Mouse (Mus musculus) neural tube, embryonic 11.5 days (tissue): Measurements from ENCODE around the gene Emcn. TPM values are rescaled to one million over a fixed set of nuclear protein-coding genes. Genes with fewer than 3 reads are reported as not detected.

ENCODE experiments used
- ATAC-seq: fragments of 200-750 bp; cut with Nextera tagmentation; 2 replicates; pipeline ENCODE4 v1.8.0; 2017; ENCODE audit warnings: moderate number of reproducible peaks, mild to moderate bottlenecking, moderate TSS enrichment, moderate library complexity; ENCODE audit not compliant: insufficient read depth, low FRiP score, low TSS enrichment
- DNase-seq: peaks from one replicate; pipeline ENCODE4 v3.0.0-alpha.2; 2015; ENCODE audit warnings: low spot score
- H3K27ac ChIP-seq: fragments of 300-500 bp; sonication (generic); 2 replicates; pipeline ENCODE4 v1.5.1; 2014; ENCODE audit warnings: low read depth, mild to moderate bottlenecking, low read length
- H3K27me3 ChIP-seq: fragments of 300-500 bp; sonication (generic); 2 replicates; pipeline ENCODE4 v1.6.1; 2014; ENCODE audit warnings: mild to moderate bottlenecking, low read length, mixed read lengths; ENCODE audit not compliant: control insufficient read depth, insufficient read depth
- H3K36me3 ChIP-seq: fragments of 300-500 bp; sonication (generic); 2 replicates; pipeline ENCODE4 v1.6.1; 2014; ENCODE audit warnings: mild to moderate bottlenecking, low read length, moderate library complexity, mixed read lengths; ENCODE audit not compliant: control insufficient read depth, insufficient read depth
- H3K4me1 ChIP-seq: fragments of 300-500 bp; sonication (generic); 2 replicates; pipeline ENCODE4 v1.6.1; 2014; ENCODE audit warnings: low read length, mixed read lengths; ENCODE audit not compliant: control insufficient read depth, insufficient read depth
- H3K4me2 ChIP-seq: fragments of 300-500 bp; sonication (generic); 2 replicates; pipeline ENCODE4 v1.6.1; 2014; ENCODE audit warnings: low read depth, mild to moderate bottlenecking, moderate library complexity
- H3K4me3 ChIP-seq: fragments of 300-500 bp; sonication (generic); 2 replicates; pipeline ENCODE4 v1.5.1; 2014; ENCODE audit warnings: low read depth, low read length
- H3K9ac ChIP-seq: fragments of 300-500 bp; sonication (generic); 2 replicates; pipeline ENCODE4 v1.6.1; 2014; ENCODE audit warnings: mild to moderate bottlenecking, low read length
- H3K9me3 ChIP-seq: fragments of 300-500 bp; sonication (generic); 2 replicates; pipeline ENCODE4 v1.6.1; 2016; ENCODE audit warnings: low read length; ENCODE audit not compliant: control insufficient read depth
- WGBS: fragments of 180-500 bp; shearing (Covaris S2); extraction: QIAGEN DNeasy Blood & Tissue Kit; methylation state at CpG from one replicate; pipeline ENCODE4 v1.1.7; 2014; 5-methylcytosine and 5-hydroxymethylcytosine counted together
- polyA plus RNA-seq: library from polyadenylated mRNA; unstranded; fragments of >200 nt; fragmentation: Nextera tagmentation; extraction: Ambion mirVana; gene quantifications from 2 replicates; pipeline ENCODE4 v1.2.1, GENCODE M21; 2014

Emcn gene
- polyA plus RNA-seq, 1 experiment from 2014 or later: 32.0 TPM

GRCm38 (mm10) chr3:137318371-137318770 is 22.5 kb upstream of the Emcn start:
- no peaks in the 10 kb centered on the region for H3K27me3 ChIP-seq
- no peak overlapping the region for H3K9ac ChIP-seq
- no peaks in the 10 kb centered on the region for H3K36me3 ChIP-seq
- no peak overlapping the region for H3K4me2 ChIP-seq
- no peak overlapping the region for H3K4me3 ChIP-seq
- no peak for DNase-seq
- no peak for ATAC-seq
- WGBS: 91% methylated on average over 1 of the region's 2 CpGs
- no peak overlapping the region for H3K27ac ChIP-seq
- H3K9me3 ChIP-seq: no peaks in the 10 kb centered on the region
- no peaks in the 10 kb centered on the region for H3K4me1 ChIP-seq

GRCm38 (mm10) chr3:137319950-137320349 is 20.9 kb upstream of the Emcn start:
- no peaks in the 10 kb centered on the region for H3K27me3 ChIP-seq
- DNase-seq: no peak
- H3K9ac ChIP-seq: no peak overlapping the region
- ATAC-seq: no peak
- no peak overlapping the region for H3K4me2 ChIP-seq
- no peaks in the 10 kb centered on the region for H3K9me3 ChIP-seq
- no peaks in the 10 kb centered on the region for H3K4me1 ChIP-seq
- H3K4me3 ChIP-seq: no peak overlapping the region
- no peak overlapping the region for H3K27ac ChIP-seq
- no peaks in the 10 kb centered on the region for H3K36me3 ChIP-seq
- WGBS: 74% methylated on average over 1 of the region's 1 CpGs

GRCm38 (mm10) chr3:137322304-137322703 is 18.6 kb upstream of the Emcn start:
- Histone ChIP-seq H3K36me3 (no peaks in the 10 kb centered on the region), H3K4me3 (no peak overlapping the region), H3K9me3 (no peaks in the 10 kb centered on the region), H3K27me3 (no peaks in the 10 kb centered on the region), H3K27ac (no peak overlapping the region), H3K9ac (no peak overlapping the region), H3K4me2 (no peak overlapping the region), H3K4me1 (no peaks in the 10 kb centered on the region)
- ATAC-seq (no peak), DNase-seq (peak; percentile 32)
- 49% methylated on average over 12 of the region's 12 CpGs for WGBS

GRCm38 (mm10) chr3:137329898-137330297 is 11.0 kb upstream of the Emcn start:
- no peak overlapping the region for H3K4me2 ChIP-seq
- DNase-seq (no peak), ATAC-seq (no peak)
- H3K9ac ChIP-seq: no peak overlapping the region
- H3K27me3 ChIP-seq: no peaks in the 10 kb centered on the region
- no peaks in the 10 kb centered on the region for H3K9me3 ChIP-seq
- no peak overlapping the region for H3K4me3 ChIP-seq
- no peaks in the 10 kb centered on the region for H3K4me1 ChIP-seq
- H3K36me3 ChIP-seq: no peaks in the 10 kb centered on the region
- H3K27ac ChIP-seq: no peak overlapping the region
- WGBS: 74% methylated on average over 9 of the region's 9 CpGs

- Histone ChIP-seq H3K9me3 (no peaks in the 10 kb centered on the region), H3K27me3 (no peaks in the 10 kb centered on the region), H3K4me3 (no peak overlapping the region), H3K4me2 (no peak overlapping the region), H3K9ac (no peak overlapping the region), H3K27ac (no peak overlapping the region), H3K4me1 (no peaks in the 10 kb centered on the region), H3K36me3 (no peaks in the 10 kb centered on the region)
- ATAC-seq (no peak), DNase-seq (no peak)
- WGBS: 67% methylated on average over 4 of the region's 4 CpGs
Measured at GRCm38 (mm10) chr3:137330950-137331349, 9.9 kb upstream of the Emcn start.

GRCm38 (mm10) chr3:137332531-137332930 is 8.3 kb upstream of the Emcn start:
- WGBS: 66% methylated on average over 4 of the region's 4 CpGs

GRCm38 (mm10) chr3:137335957-137336356 is 4.9 kb upstream of the Emcn start:
- H3K9ac ChIP-seq: no peak overlapping the region
- no peak overlapping the region for H3K4me2 ChIP-seq
- no peak overlapping the region for H3K4me3 ChIP-seq
- ATAC-seq (no peak), DNase-seq (no peak)
- 97% methylated on average over 4 of the region's 4 CpGs for WGBS
- no peak overlapping the region for H3K27ac ChIP-seq
- no peaks in the 10 kb centered on the region for H3K4me1 ChIP-seq
- no peaks in the 10 kb centered on the region for H3K27me3 ChIP-seq
- no peaks in the 10 kb centered on the region for H3K36me3 ChIP-seq
- H3K9me3 ChIP-seq: no peaks in the 10 kb centered on the region

More at GRCm38 (mm10) chr3:137332531-137332930, 8.3 kb upstream of the Emcn start:
- no peaks in the 10 kb centered on the region for H3K36me3 ChIP-seq
- H3K9ac ChIP-seq: no peak overlapping the region
- H3K27me3 ChIP-seq: no peaks in the 10 kb centered on the region
- DNase-seq (no peak), ATAC-seq (no peak)
- H3K27ac ChIP-seq: no peak overlapping the region
- H3K4me2 ChIP-seq: no peak overlapping the region
- no peaks in the 10 kb centered on the region for H3K9me3 ChIP-seq
- H3K4me1 ChIP-seq: no peaks in the 10 kb centered on the region
- no peak overlapping the region for H3K4me3 ChIP-seq

- H3K27me3 ChIP-seq: no peaks in the 10 kb centered on the region
- ATAC-seq (no peak), DNase-seq (no peak)
- H3K4me1 ChIP-seq: no peaks in the 10 kb centered on the region
- no peak overlapping the region for H3K4me3 ChIP-seq
- no peaks in the 10 kb centered on the region for H3K36me3 ChIP-seq
- 87% methylated on average over 5 of the region's 5 CpGs for WGBS
- H3K27ac ChIP-seq: no peak overlapping the region
- H3K9me3 ChIP-seq: no peaks in the 10 kb centered on the region
- no peak overlapping the region for H3K4me2 ChIP-seq
- no peak overlapping the region for H3K9ac ChIP-seq
Measured at GRCm38 (mm10) chr3:137343446-137343845, 2.6 kb downstream of the Emcn start.

- 89% methylated on average over 5 of the region's 5 CpGs for WGBS
Measured at GRCm38 (mm10) chr3:137351882-137352281, 11.0 kb downstream of the Emcn start.

More at GRCm38 (mm10) chr3:137351882-137352281, 11.0 kb downstream of the Emcn start:
- H3K27me3 ChIP-seq: no peaks in the 10 kb centered on the region
- H3K4me2 ChIP-seq: no peak overlapping the region
- H3K4me3 ChIP-seq: no peak overlapping the region
- ATAC-seq (no peak), DNase-seq (no peak)
- no peak overlapping the region for H3K27ac ChIP-seq
- no peak overlapping the region for H3K9ac ChIP-seq
- no peaks in the 10 kb centered on the region for H3K4me1 ChIP-seq
- no peaks in the 10 kb centered on the region for H3K9me3 ChIP-seq
- no peaks in the 10 kb centered on the region for H3K36me3 ChIP-seq
